Mouse (Mus musculus) left cerebral cortex, adult 2 months (tissue): Measurements from ENCODE around the gene E2f6. TPM values are rescaled to one million over a fixed set of nuclear protein-coding genes. Genes with fewer than 3 reads are reported as not detected.

Experiments used
- DNase-seq, 2 experiments: peaks; one replicate each; pipeline ENCODE4 v3.0.0; 2021 to 2022; ENCODE audit warnings: low spot score in 2 of 2, mixed read lengths in 1 of 2; ENCODE audit errors: extremely low spot score in 1 of 2
- H3K27ac ChIP-seq: fragments of 200-600 bp; 2 replicates; pipeline ENCODE4 v1.8.1; 2022
- H3K4me3 ChIP-seq: fragments of 200-600 bp; 2 replicates; pipeline ENCODE4 v1.8.1; 2022
- CTCF ChIP-seq: fragments of 200-600 bp; IDR thresholded peaks from 2 replicates; pipeline ENCODE4 v1.8.1; 2022; ENCODE audit warnings: antibody characterized with exemption, mild to moderate bottlenecking, moderate library complexity
- intact Hi-C: fragments of 180-260 bp; cut with DNase I; formaldehyde crosslinking; loops from one replicate; pipeline ENCODE4 v1.15.1; 2025
- total RNA-seq, 2 experiments: library from RNA; stranded (reverse); gene quantifications; 2 replicates each; pipeline ENCODE4 v1.2.3; 2021

The E2f6 gene
- total RNA-seq, 2 experiments from 2014 or later, result 38.1 to 45.8 TPM

- peak in 1 of 2 experiments; percentile 57 for DNase-seq
- H3K27ac ChIP-seq, result peak overlapping the region; percentile 81
These were observed 42.8 kb downstream of the E2f6 start for GRCm38 (mm10) chr12:16853431-16854165.

GRCm38 (mm10) chr12:16855632-16856305, 45.0 kb downstream of the E2f6 start:
- Histone ChIP-seq H3K27ac (peak overlapping the region; percentile 91), H3K4me3 (no peak overlapping the region)
- intact Hi-C loops, result no loop called here
- peak; percentile 60 to 76 for DNase-seq
- no peak for TF ChIP-seq CTCF

More at GRCm38 (mm10) chr12:16853431-16854165, 42.8 kb downstream of the E2f6 start:
- intact Hi-C loops, result no loop called here
- no peak overlapping the region for H3K4me3 ChIP-seq
- TF ChIP-seq CTCF, result no peak

GRCm38 (mm10) chr12:16856306-16856679, 45.5 kb downstream of the E2f6 start:
- TF ChIP-seq CTCF, result no peak
- Histone ChIP-seq H3K27ac (peak overlapping the region; percentile 91), H3K4me3 (no peak overlapping the region)
- intact Hi-C loops, result no loop called here
- DNase-seq, result no peak

GRCm38 (mm10) chr12:16858081-16858480, 47.3 kb downstream of the E2f6 start:
- no peak overlapping the region for H3K4me3 ChIP-seq
- intact Hi-C loops, result no loop called here
- TF ChIP-seq CTCF, result no peak
- no peak overlapping the region for H3K27ac ChIP-seq
- DNase-seq, result no peak

GRCm38 (mm10) chr12:16859781-16860180, 49.0 kb downstream of the E2f6 start:
- Histone ChIP-seq H3K27ac (no peak overlapping the region), H3K4me3 (no peak overlapping the region)
- TF ChIP-seq CTCF, result no peak
- intact Hi-C loops, result no loop called here
- DNase-seq, result no peak

DNA sequence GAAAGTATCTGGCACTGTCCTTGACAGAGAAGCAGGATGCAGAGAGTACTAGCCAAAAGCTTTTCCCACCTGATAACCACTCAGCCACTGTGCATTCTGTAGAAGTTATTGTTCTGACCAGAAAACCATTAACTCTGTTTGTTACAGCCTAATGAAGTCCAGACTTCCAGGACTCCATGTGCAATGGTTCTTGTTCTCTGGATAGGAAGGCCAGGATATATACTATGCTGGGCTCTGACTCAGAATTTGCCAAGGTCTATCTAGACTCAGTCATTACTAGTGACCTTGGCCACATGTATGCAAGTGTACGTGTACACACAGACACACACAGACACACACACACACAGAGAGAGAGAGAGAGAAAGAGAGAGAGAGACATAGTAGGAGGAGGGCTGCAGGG, 49.8 kb downstream of the E2f6 start:
- no peak for TF ChIP-seq CTCF
- no peak overlapping the region; the same call in 1 of the 2 replicates for H3K27ac ChIP-seq
- no peak for DNase-seq
- no peak overlapping the region for H3K4me3 ChIP-seq
- intact Hi-C loops, result no loop called here

DNA sequence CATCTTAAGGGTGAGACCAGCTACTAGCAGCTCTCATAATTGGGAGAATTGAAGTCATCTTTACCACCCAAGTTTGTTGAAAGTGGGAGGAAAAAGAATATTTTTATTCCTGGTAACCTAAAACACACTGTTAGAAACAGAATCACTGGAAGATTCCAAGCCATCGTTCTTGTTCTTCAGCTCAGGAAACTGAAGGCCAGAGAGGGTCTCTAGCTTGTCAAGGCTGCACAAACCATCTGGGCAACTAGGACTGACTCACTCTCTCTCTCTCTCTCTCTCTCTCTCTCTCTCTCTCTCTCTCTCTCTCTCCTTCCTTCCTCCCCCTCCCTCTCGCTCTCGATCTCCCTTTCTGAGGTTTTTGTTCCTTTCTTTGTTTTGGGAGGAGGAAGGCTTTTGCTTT, 50.2 kb downstream of the E2f6 start:
- DNase-seq, result no peak
- H3K27ac ChIP-seq, result peak overlapping the region; percentile 28; the same call in 1 of the 2 replicates
- H3K4me3 ChIP-seq, result no peak overlapping the region
- intact Hi-C loops, result no loop called here
- no peak for TF ChIP-seq CTCF

- TF ChIP-seq CTCF, result no peak
- no peak overlapping the region for H3K4me3 ChIP-seq
- DNase-seq, result no peak
- H3K27ac ChIP-seq, result no peak overlapping the region
- intact Hi-C loops, result no loop called here
These were observed 53.7 kb downstream of the E2f6 start for GRCm38 (mm10) chr12:16864477-16864876.

DNA sequence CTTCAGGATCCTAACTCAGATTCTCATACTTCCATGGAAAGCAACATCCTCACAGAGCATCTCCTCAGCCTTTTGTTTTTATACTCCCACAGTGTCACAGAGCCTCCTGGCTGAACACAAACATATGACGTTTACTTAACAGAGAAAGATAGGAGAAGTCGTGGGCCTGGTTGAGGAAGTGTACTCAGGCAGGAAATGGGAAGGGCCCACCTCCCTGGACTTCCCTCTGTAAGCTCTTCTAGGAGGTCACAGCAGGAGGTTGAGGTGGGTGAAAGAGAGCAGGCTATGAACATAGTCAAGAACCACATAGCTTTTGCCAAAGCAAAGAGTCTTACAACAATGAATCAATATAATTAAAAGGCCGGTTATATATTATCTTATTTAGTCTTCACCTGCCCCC, 55.1 kb downstream of the E2f6 start:
- H3K27ac ChIP-seq, result no peak overlapping the region
- no peak for DNase-seq
- H3K4me3 ChIP-seq, result no peak overlapping the region
- intact Hi-C loops, result no loop called here
- no peak for TF ChIP-seq CTCF

- H3K27ac ChIP-seq, result no peak overlapping the region
- no peak for DNase-seq
- intact Hi-C loops, result no loop called here
- no peak overlapping the region for H3K4me3 ChIP-seq
- no peak for TF ChIP-seq CTCF
These were observed 55.7 kb downstream of the E2f6 start for GRCm38 (mm10) chr12:16866460-16866859.

- Histone ChIP-seq H3K4me3 (no peak overlapping the region), H3K27ac (no peak overlapping the region)
- TF ChIP-seq CTCF, result no peak
- intact Hi-C loops, result no loop called here
- no peak for DNase-seq
These were observed 56.5 kb downstream of the E2f6 start for GRCm38 (mm10) chr12:16867306-16867705.

DNA sequence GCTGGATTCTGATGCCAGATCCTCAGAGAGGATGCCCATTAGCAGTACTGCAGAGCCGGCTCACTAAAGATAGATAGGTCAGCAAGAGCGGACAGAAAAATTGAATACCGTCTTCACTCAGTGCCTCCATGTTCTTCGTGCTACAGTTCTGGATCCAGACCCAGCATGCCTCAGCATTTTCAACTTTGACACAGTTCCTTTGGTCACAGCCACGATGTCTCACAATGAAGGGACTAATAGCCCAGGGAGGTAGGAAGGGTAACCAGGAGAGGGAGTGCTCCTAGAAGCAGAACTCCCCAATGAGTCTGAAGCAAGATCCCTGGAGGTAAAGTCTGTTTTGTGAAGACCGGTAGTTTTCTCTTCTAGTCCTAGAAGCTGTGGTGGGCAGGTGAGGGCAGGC, 57.9 kb downstream of the E2f6 start:
- no peak overlapping the region; the same call in 1 of the 2 replicates for H3K27ac ChIP-seq
- DNase-seq, result no peak
- no peak overlapping the region for H3K4me3 ChIP-seq
- intact Hi-C loops, result no loop called here
- no peak for TF ChIP-seq CTCF
